In the genomic region with DNA sequence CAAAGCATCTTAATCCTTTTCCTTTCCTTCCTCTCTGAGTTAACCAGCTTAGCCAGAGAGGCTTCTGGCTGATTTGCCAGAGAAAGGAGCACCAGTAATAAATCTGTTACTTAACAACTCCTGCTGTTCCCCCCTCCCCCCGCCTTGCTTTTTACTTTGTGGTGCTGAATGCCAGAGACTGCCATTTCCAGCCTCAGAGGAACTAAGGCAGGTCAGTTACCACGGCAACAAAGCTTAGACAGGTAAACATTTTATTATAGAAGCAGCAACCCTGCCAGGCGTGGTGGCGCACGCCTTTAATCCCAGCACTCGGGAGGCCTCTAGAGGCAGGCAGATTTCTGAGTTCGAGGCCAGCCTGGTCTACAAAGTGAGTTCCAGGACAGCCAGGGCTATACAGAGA, we compare ENCODE assay signal across 21 mouse cellular contexts. TPM values are rescaled to one million over a fixed set of nuclear protein-coding genes. Genes with fewer than 3 reads are reported as not detected.
A peak's percentile ranks its signal among the peaks of the same experiment; 100 is the strongest.
DNase-seq lines count a peak whose midpoint lies in the region; ATAC-seq lines count a peak whose summit lies in the region.
"Had no signal": no experiment of that assay in that cellular context is flagged by ENCODE, and none has a peak within 500 bp of the region (broad histone marks: within the 10 kb centered on the region; RNA-seq: fewer than 3 reads in every experiment).

No protein-coding gene starts in this region.

- no peaks in the 10 kb centered on the region for H3K9me3 ChIP-seq in embryonic facial prominence, embryonic 11.5 days (replicated peaks; ENCODE audit: control insufficient read depth, low read length)
- H3K9me3 ChIP-seq in embryonic facial prominence, embryonic 10.5 days: no peaks in the 10 kb centered on the region
- H3K9me3 ChIP-seq: heart, embryonic 15.5 days; hindbrain, embryonic 12.5 days; liver, embryonic 12.5 days; lung, embryonic 15.5 days had no signal

- no peaks in the 10 kb centered on the region for H3K36me3 ChIP-seq in embryonic facial prominence, embryonic 11.5 days (replicated peaks; ENCODE audit: control insufficient read depth, insufficient read depth, low read depth, low read length)
- no peaks in the 10 kb centered on the region for H3K36me3 ChIP-seq in embryonic facial prominence, embryonic 10.5 days (replicated peaks)
- H3K36me3 ChIP-seq: heart, embryonic 15.5 days; hindbrain, embryonic 12.5 days; liver, embryonic 12.5 days; lung, embryonic 15.5 days had no signal

- H3K4me2 ChIP-seq in embryonic facial prominence, embryonic 11.5 days (ENCODE audit: low read depth, low read length): no peak overlapping the region
- H3K4me2 ChIP-seq: heart, embryonic 15.5 days; hindbrain, embryonic 12.5 days; liver, embryonic 12.5 days; lung, embryonic 15.5 days had no signal

- no peak overlapping the region for H3K9ac ChIP-seq in embryonic facial prominence, embryonic 11.5 days (replicated peaks; ENCODE audit: low read length)
- H3K9ac ChIP-seq: heart, embryonic 15.5 days; hindbrain, embryonic 12.5 days; liver, embryonic 12.5 days; lung, embryonic 15.5 days had no signal

- DNase-seq in embryonic facial prominence, embryonic 11.5 days (ENCODE audit: low spot score): peak; percentile 39
- DNase-seq in embryonic facial prominence, embryonic 10.5 days (ENCODE audit: low spot score): no peak
- peak; percentile 4 to 18 for DNase-seq in left cerebral cortex, postnatal 14 days (ENCODE audit: low spot score in 2 of 2)
- no peak for DNase-seq in left cerebral cortex, adult 11 months (ENCODE audit: low spot score)
- DNase-seq in 3T3-L1 (ENCODE audit: low read depth, low spot score): peak; percentile 0
- peak; percentile 60 for DNase-seq in embryo, embryonic 11 days
- no peak for DNase-seq in ovary, postnatal 36 days (ENCODE audit: low spot score)
- DNase-seq: cerebellum, adult 11-12 months; kidney, adult 11 months; kidney, postnatal 10 days had no signal

- intact Hi-C loops in left cerebral cortex, postnatal 14 days (cut with DNase I): no loop called here

- no peaks in the 10 kb centered on the region for H3K27me3 ChIP-seq in embryonic facial prominence, embryonic 11.5 days (ENCODE audit: control insufficient read depth, insufficient read depth, low read length)
- H3K27me3 ChIP-seq in embryonic facial prominence, embryonic 10.5 days (replicated peaks; ENCODE audit: low read depth, poor library complexity, severe bottlenecking): no peaks in the 10 kb centered on the region
- H3K27me3 ChIP-seq: heart, embryonic 15.5 days; hindbrain, embryonic 12.5 days; liver, embryonic 12.5 days; lung, embryonic 15.5 days had no signal

- H3K4me1 ChIP-seq in embryonic facial prominence, embryonic 11.5 days (ENCODE audit: control insufficient read depth, insufficient read depth, low read length): no peaks in the 10 kb centered on the region
- no peaks in the 10 kb centered on the region for H3K4me1 ChIP-seq in embryonic facial prominence, embryonic 10.5 days
- H3K4me1 ChIP-seq: heart, embryonic 15.5 days; hindbrain, embryonic 12.5 days; liver, embryonic 12.5 days; lung, embryonic 15.5 days had no signal

- H3K27ac ChIP-seq in embryonic facial prominence, embryonic 11.5 days (replicated peaks; ENCODE audit: low read depth, low read length): no peak overlapping the region
- no peak overlapping the region for H3K27ac ChIP-seq in embryonic facial prominence, embryonic 10.5 days (replicated peaks)
- H3K27ac ChIP-seq: heart, embryonic 15.5 days; hindbrain, embryonic 12.5 days; liver, embryonic 12.5 days; lung, embryonic 15.5 days had no signal

- ATAC-seq in embryonic facial prominence, embryonic 11.5 days (replicated peaks; ENCODE audit: insufficient number of reproducible peaks, low FRiP score, low TSS enrichment, low read depth): no peak
- no peak for ATAC-seq in inflammation-experienced regulatory T-cells, adult 6 months
- ATAC-seq: liver, embryonic 12.5 days had no signal

- 79% methylated on average over 7 of the region's 7 CpGs for WGBS in embryonic facial prominence, embryonic 11.5 days
- 80% methylated on average over 7 of the region's 7 CpGs for WGBS in embryonic facial prominence, embryonic 10.5 days

- H3K4me3 ChIP-seq in embryonic facial prominence, embryonic 11.5 days (ENCODE audit: low read depth, low read length): no peak overlapping the region
- no peak overlapping the region for H3K4me3 ChIP-seq in embryonic facial prominence, embryonic 10.5 days
- H3K4me3 ChIP-seq: heart, embryonic 15.5 days; hindbrain, embryonic 12.5 days; liver, embryonic 12.5 days; lung, embryonic 15.5 days had no signal

RNA-seq across cellular contexts. Expression of gene Cks1brt, which starts 24.2 kb away (rescaled TPM):
- not detected in 2 replicates for polyA plus RNA-seq in embryonic facial prominence, embryonic 11.5 days (2014; fragmentation: Nextera tagmentation; extraction: Ambion mirVana)
- not detected in 2 replicates for polyA plus RNA-seq in embryonic facial prominence, embryonic 10.5 days (2016; fragmentation: Nextera tagmentation; extraction: Ambion mirVana)
- not detected for total RNA-seq in left cerebral cortex, postnatal 14 days (2021)
- polyA plus RNA-seq in inflammation-experienced regulatory T-cells, adult 6 months (2017; shearing (Covaris generic)): under 1 TPM in 1 of 3 experiments, not detected in 2; 0.21 TPM
- total RNA-seq: common myeloid progenitor, adult 5-6 weeks; heart, adult 18-20 months; left cerebral cortex, postnatal 25 days; neutrophil, adult 5-6 weeks had no signal
- polyA plus RNA-seq: heart, embryonic 15.5 days; liver, embryonic 12.5 days; lung, embryonic 15.5 days; stomach, embryonic 14.5 days had no signal

RNA-seq across cellular contexts. Expression of gene Olfr371, which starts 49.9 kb away (rescaled TPM):
- not detected in 2 replicates for polyA plus RNA-seq in embryonic facial prominence, embryonic 11.5 days (2014; fragmentation: Nextera tagmentation; extraction: Ambion mirVana)
- not detected in 2 replicates for polyA plus RNA-seq in embryonic facial prominence, embryonic 10.5 days (2016; fragmentation: Nextera tagmentation; extraction: Ambion mirVana)
- not detected for total RNA-seq in left cerebral cortex, postnatal 14 days (2021)
- not detected for polyA plus RNA-seq in inflammation-experienced regulatory T-cells, adult 6 months (2017; shearing (Covaris generic))
- total RNA-seq: common myeloid progenitor, adult 5-6 weeks; heart, adult 18-20 months; left cerebral cortex, postnatal 25 days; megakaryocyte progenitor cell, adult 5-6 weeks; neutrophil, adult 5-6 weeks had no signal
- polyA plus RNA-seq: heart, embryonic 15.5 days; hindbrain, embryonic 12.5 days; liver, embryonic 12.5 days; lung, embryonic 15.5 days; stomach, embryonic 14.5 days had no signal

RNA-seq across cellular contexts. Expression of gene Zfp791, which starts 53.0 kb away (rescaled TPM):
- polyA plus RNA-seq in embryonic facial prominence, embryonic 11.5 days (2014; fragmentation: Nextera tagmentation; extraction: Ambion mirVana): 1.8 and 2.0 TPM in 2 replicates
- polyA plus RNA-seq in embryonic facial prominence, embryonic 10.5 days (2016; fragmentation: Nextera tagmentation; extraction: Ambion mirVana): 1.6 and 1.9 TPM in 2 replicates
- 1 to 10 TPM; 5.8 to 6.0 TPM for total RNA-seq in left cerebral cortex, postnatal 14 days (2021)
- under 1 TPM in 1 of 3 experiments, not detected in 2; 0.15 TPM for polyA plus RNA-seq in inflammation-experienced regulatory T-cells, adult 6 months (2017; shearing (Covaris generic))
- total RNA-seq: common myeloid progenitor, adult 5-6 weeks; megakaryocyte progenitor cell, adult 5-6 weeks; neutrophil, adult 5-6 weeks had no signal

Comparison
In these comparisons a context has a peak if more than half of its experiments do, and no peak if none do; other contexts are left out.
1. DNase-seq: peak in embryonic facial prominence, embryonic 11.5 days (single experiment), left cerebral cortex, postnatal 14 days (2 of 2), 3T3-L1 (single experiment) and embryo, embryonic 11 days (single experiment); none in embryonic facial prominence, embryonic 10.5 days (single experiment), left cerebral cortex, adult 11 months (single experiment) and ovary, postnatal 36 days (single experiment).